In genomic region chr5:142325560-142325959, GRCm38 (mm10) we compare ENCODE assay signal across 9 mouse cellular contexts.
DNase-seq lines count a peak whose midpoint lies in the region; ATAC-seq and TF ChIP-seq lines count a peak whose summit lies in the region.
"Had no signal": no experiment of that assay in that cellular context is flagged by ENCODE, and none has a peak within 500 bp of the region (broad histone marks: within the 10 kb centered on the region; RNA-seq: fewer than 3 reads in every experiment).

No protein-coding gene starts in this region.

- H3K27ac ChIP-seq in hindbrain, postnatal 0 days = no peak overlapping the region
- no peak overlapping the region for H3K27ac ChIP-seq in hindbrain, embryonic 16.5 days (ENCODE audit: low read depth, low read length)
- no peak overlapping the region for H3K27ac ChIP-seq in midbrain, embryonic 11.5 days (ENCODE audit: low read depth, low read length)
- no peak overlapping the region for H3K27ac ChIP-seq in midbrain, embryonic 14.5 days (replicated peaks; ENCODE audit: low read depth, low read length)
- H3K27ac ChIP-seq: lung, embryonic 15.5 days had no signal

- no peak for DNase-seq in hindbrain, postnatal 0 days (ENCODE audit: low spot score)
- DNase-seq in midbrain, embryonic 11.5 days (ENCODE audit: low spot score, missing footprints) = peak; percentile 81
- no peak for DNase-seq in midbrain, embryonic 14.5 days
- DNase-seq in ES-CJ7 (ENCODE audit: low read depth, low spot score) = peak; percentile 51
- DNase-seq in lung, postnatal 14 days = peak; percentile 29
- DNase-seq in cerebellum, adult 9-11 months = no peak
- DNase-seq in heart, adult 9 months (ENCODE audit: low spot score in 2 of 2) = no peak

- H3K27me3 ChIP-seq in hindbrain, postnatal 0 days (ENCODE audit: insufficient read depth, low read length) = no peaks in the 10 kb centered on the region
- H3K27me3 ChIP-seq in hindbrain, embryonic 16.5 days (replicated peaks; ENCODE audit: control insufficient read depth, insufficient read depth, low read length) = no peaks in the 10 kb centered on the region
- no peaks in the 10 kb centered on the region for H3K27me3 ChIP-seq in midbrain, embryonic 11.5 days (ENCODE audit: control insufficient read depth, insufficient read depth, low read length)
- no peaks in the 10 kb centered on the region for H3K27me3 ChIP-seq in midbrain, embryonic 14.5 days (ENCODE audit: control insufficient read depth, insufficient read depth, low read length)
- H3K27me3 ChIP-seq: lung, embryonic 15.5 days had no signal

- no peaks in the 10 kb centered on the region for H3K9me3 ChIP-seq in hindbrain, postnatal 0 days (ENCODE audit: low read length)
- H3K9me3 ChIP-seq in hindbrain, embryonic 16.5 days (ENCODE audit: control insufficient read depth, low read length) = no peaks in the 10 kb centered on the region
- no peaks in the 10 kb centered on the region for H3K9me3 ChIP-seq in midbrain, embryonic 11.5 days (ENCODE audit: control insufficient read depth, low read length)
- no peaks in the 10 kb centered on the region for H3K9me3 ChIP-seq in midbrain, embryonic 14.5 days (ENCODE audit: control insufficient read depth, low read length)
- H3K9me3 ChIP-seq: lung, embryonic 15.5 days had no signal

- H3K4me1 ChIP-seq in hindbrain, postnatal 0 days (ENCODE audit: insufficient read depth, low read length) = no peaks in the 10 kb centered on the region
- H3K4me1 ChIP-seq in hindbrain, embryonic 16.5 days (ENCODE audit: control insufficient read depth, insufficient read depth, low read depth, low read length) = no peaks in the 10 kb centered on the region
- no peaks in the 10 kb centered on the region for H3K4me1 ChIP-seq in midbrain, embryonic 11.5 days (ENCODE audit: control insufficient read depth, insufficient read depth, low read length)
- no peaks in the 10 kb centered on the region for H3K4me1 ChIP-seq in midbrain, embryonic 14.5 days (ENCODE audit: control insufficient read depth, insufficient read depth, low read length)
- H3K4me1 ChIP-seq: lung, embryonic 15.5 days had no signal

- H3K36me3 ChIP-seq in hindbrain, postnatal 0 days (ENCODE audit: insufficient read depth, low read length) = no peaks in the 10 kb centered on the region
- H3K36me3 ChIP-seq in hindbrain, embryonic 16.5 days (ENCODE audit: control insufficient read depth, insufficient read depth, low read length) = no peaks in the 10 kb centered on the region
- no peaks in the 10 kb centered on the region for H3K36me3 ChIP-seq in midbrain, embryonic 11.5 days (ENCODE audit: control insufficient read depth, insufficient read depth, low read length)
- H3K36me3 ChIP-seq in midbrain, embryonic 14.5 days (ENCODE audit: control insufficient read depth, insufficient read depth, low read length) = no peaks in the 10 kb centered on the region
- H3K36me3 ChIP-seq: lung, embryonic 15.5 days had no signal

- WGBS in hindbrain, postnatal 0 days = 76% methylated on average over 4 of the region's 4 CpGs
- 78% methylated on average over 4 of the region's 4 CpGs for WGBS in hindbrain, embryonic 16.5 days
- WGBS in midbrain, embryonic 11.5 days = 67% methylated on average over 4 of the region's 4 CpGs
- 76% methylated on average over 4 of the region's 4 CpGs for WGBS in midbrain, embryonic 14.5 days

- H3K4me2 ChIP-seq in hindbrain, postnatal 0 days (ENCODE audit: low read depth, low read length) = no peak overlapping the region
- no peak overlapping the region for H3K4me2 ChIP-seq in hindbrain, embryonic 16.5 days (ENCODE audit: low read length)
- H3K4me2 ChIP-seq in midbrain, embryonic 11.5 days = no peak overlapping the region
- no peak overlapping the region for H3K4me2 ChIP-seq in midbrain, embryonic 14.5 days (ENCODE audit: low read length)
- H3K4me2 ChIP-seq: lung, embryonic 15.5 days had no signal

- H3K4me3 ChIP-seq in hindbrain, postnatal 0 days (ENCODE audit: low read length) = no peak overlapping the region
- no peak overlapping the region for H3K4me3 ChIP-seq in hindbrain, embryonic 16.5 days (ENCODE audit: low read length)
- no peak overlapping the region for H3K4me3 ChIP-seq in midbrain, embryonic 11.5 days (ENCODE audit: low read depth, low read length)
- H3K4me3 ChIP-seq in midbrain, embryonic 14.5 days (replicated peaks; ENCODE audit: low read depth, low read length) = no peak overlapping the region
- H3K4me3 ChIP-seq: lung, embryonic 15.5 days had no signal

- 0 out of 2 replicates have a peak, but pooled peaks have one; percentile 20 for TF ChIP-seq CTCF in hindbrain, postnatal 0 days (IDR thresholded peaks at IDR 0.05; ENCODE audit: low read depth)

- H3K9ac ChIP-seq in hindbrain, postnatal 0 days (replicated peaks; ENCODE audit: low read length) = no peak overlapping the region
- H3K9ac ChIP-seq in hindbrain, embryonic 16.5 days (ENCODE audit: low read depth, low read length) = no peak overlapping the region
- H3K9ac ChIP-seq in midbrain, embryonic 11.5 days (ENCODE audit: low read length) = no peak overlapping the region
- no peak overlapping the region for H3K9ac ChIP-seq in midbrain, embryonic 14.5 days (replicated peaks; ENCODE audit: low read length)
- H3K9ac ChIP-seq: lung, embryonic 15.5 days had no signal

- ATAC-seq in hindbrain, postnatal 0 days = no peak
- ATAC-seq in hindbrain, embryonic 16.5 days = no peak
- ATAC-seq in midbrain, embryonic 11.5 days (ENCODE audit: low FRiP score) = no peak
- ATAC-seq in midbrain, embryonic 14.5 days (ENCODE audit: low FRiP score, low TSS enrichment) = no peak

Comparison
In these comparisons a context has a peak if more than half of its experiments do, and no peak if none do; other contexts are left out.
1. DNase-seq: peak in midbrain, embryonic 11.5 days (single experiment), ES-CJ7 (single experiment) and lung, postnatal 14 days (single experiment); none in hindbrain, postnatal 0 days (single experiment), midbrain, embryonic 14.5 days (single experiment), cerebellum, adult 9-11 months (single experiment) and heart, adult 9 months (0 of 2).